Mouse (Mus musculus) liver, adult 2 months (tissue): ENCODE measurements around the gene Galnt5.

Experiments used
- CTCF ChIP-seq: fragments of 200-500 bp; IDR thresholded peaks from 2 replicates; pipeline ENCODE4 v1.5.1; 2011; ENCODE audit warnings: low read depth, low read length, control low read depth
- POLR2A ChIP-seq: fragments of 200-500 bp; IDR thresholded peaks from 2 replicates; pipeline ENCODE4 v1.6.1; 2011; ENCODE audit warnings: low read length, control low read depth; ENCODE audit not compliant: insufficient read depth; ENCODE audit errors: extremely low read depth

DNA sequence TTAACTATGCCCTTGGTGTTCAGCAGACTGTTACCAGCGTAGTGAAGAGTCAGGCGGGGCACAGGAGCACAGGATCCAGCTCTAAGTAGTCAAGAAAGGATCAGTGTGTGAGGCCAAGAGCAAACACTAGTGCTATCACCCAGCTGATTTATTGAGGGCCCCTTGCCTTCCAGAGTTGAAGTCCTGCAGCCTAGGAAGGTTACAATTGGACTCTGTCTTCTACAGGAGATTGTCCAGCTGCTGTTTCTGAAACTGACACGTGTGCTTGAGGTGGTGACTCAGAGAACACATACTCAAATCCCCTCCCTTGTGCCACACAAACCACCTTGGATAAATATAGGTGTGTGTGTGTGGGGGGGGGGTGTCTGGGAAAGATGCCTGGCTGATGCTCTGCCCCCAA lies 3.8 kb downstream of the Galnt5 start:
- TF ChIP-seq POLR2A (no peak), CTCF (no peak)
